Mouse (Mus musculus) olfactory bulb, adult 2 months (tissue): ENCODE measurements around the gene Gm10912. TPM values are rescaled to one million over a fixed set of nuclear protein-coding genes. Genes with fewer than 3 reads are reported as not detected.

Source experiments
- H3K27ac ChIP-seq: fragments of 200-500 bp; 2 replicates; pipeline ENCODE4 v1.5.1; 2012; ENCODE audit warnings: low read depth, low read length; ENCODE audit not compliant: insufficient read depth
- H3K4me1 ChIP-seq: fragments of 200-500 bp; 2 replicates; pipeline ENCODE4 v1.6.1; 2012; ENCODE audit warnings: low read length; ENCODE audit not compliant: control insufficient read depth, insufficient read depth
- H3K4me3 ChIP-seq: fragments of 200-500 bp; 2 replicates; pipeline ENCODE4 v1.5.1; 2012; ENCODE audit warnings: mild to moderate bottlenecking, low read depth, low read length, moderate library complexity; ENCODE audit not compliant: insufficient read depth
- CTCF ChIP-seq: fragments of 200-500 bp; IDR thresholded peaks from 2 replicates; pipeline ENCODE4 v1.5.1; 2012; ENCODE audit warnings: low read depth, mild to moderate bottlenecking, low read length, moderate library complexity; ENCODE audit not compliant: insufficient read depth
- POLR2A ChIP-seq: fragments of 200-500 bp; IDR thresholded peaks from 2 replicates; pipeline ENCODE4 v1.6.1; 2012; ENCODE audit warnings: mild to moderate bottlenecking, low read depth, low read length, moderate library complexity; ENCODE audit not compliant: insufficient read depth
- WGBS: fragments of 180-500 bp; shearing (Covaris S2); methylation state at CpG from one replicate; pipeline ENCODE4 v1.1.7; 2018; 5-methylcytosine and 5-hydroxymethylcytosine counted together
- polyA plus RNA-seq: library from polyadenylated mRNA; stranded (reverse); fragments of >200 nt; gene quantifications from 2 replicates; pipeline ENCODE4 v1.2.4, GENCODE M21; 2012; ENCODE audit warnings: low replicate concordance; ENCODE audit not compliant: missing spikeins, insufficient read depth, insufficient read length

Gene Gm10912
- polyA plus RNA-seq, 1 experiment: not detected

GRCm38 (mm10) chr2:104035595-104035994, 30.0 kb upstream of the Gm10912 start:
- H3K4me3 ChIP-seq: no peak overlapping the region
- peaks cover 3% of the 10 kb centered on the region; the same call in 1 of the 2 replicates for H3K4me1 ChIP-seq
- no peak overlapping the region for H3K27ac ChIP-seq
- WGBS: 67% methylated on average over 6 of the region's 6 CpGs
- TF ChIP-seq POLR2A (no peak), CTCF (no peak)

- no peak overlapping the region for H3K27ac ChIP-seq
- TF ChIP-seq CTCF: no peak
- H3K4me1 ChIP-seq: peaks cover 3% of the 10 kb centered on the region; the same call in 1 of the 2 replicates
- 22% methylated on average over 3 of the region's 3 CpGs for WGBS
- H3K4me3 ChIP-seq: no peak overlapping the region
Observed at GRCm38 (mm10) chr2:104036316-104036715, 29.3 kb upstream of the Gm10912 start.

- Histone ChIP-seq H3K4me3 (no peak overlapping the region), H3K27ac (no peak overlapping the region), H3K4me1 (peaks cover 3% of the 10 kb centered on the region; the same call in 1 of the 2 replicates)
- TF ChIP-seq POLR2A: no peak
- no peak for TF ChIP-seq CTCF
- WGBS: 86% methylated on average over 2 of the region's 2 CpGs
Observed at GRCm38 (mm10) chr2:104038236-104038635, 27.4 kb upstream of the Gm10912 start.

GRCm38 (mm10) chr2:104041632-104042031, 24.0 kb upstream of the Gm10912 start:
- TF ChIP-seq POLR2A (no peak), CTCF (no peak)
- peaks cover 3% of the 10 kb centered on the region; the same call in 1 of the 2 replicates for H3K4me1 ChIP-seq
- H3K4me3 ChIP-seq: no peak overlapping the region
- no peak overlapping the region for H3K27ac ChIP-seq
- 70% methylated on average over 5 of the region's 5 CpGs for WGBS

GRCm38 (mm10) chr2:104042766-104043165, 22.9 kb upstream of the Gm10912 start:
- Histone ChIP-seq H3K4me1 (no peaks in the 10 kb centered on the region), H3K27ac (no peak overlapping the region), H3K4me3 (no peak overlapping the region)
- no peak for TF ChIP-seq POLR2A
- TF ChIP-seq CTCF: no peak
- 96% methylated on average over 15 of the region's 15 CpGs for WGBS

GRCm38 (mm10) chr2:104043624-104044478, 21.8 kb upstream of the Gm10912 start:
- 70% methylated on average over 5 of the region's 5 CpGs for WGBS
- no peaks in the 10 kb centered on the region for H3K4me1 ChIP-seq
- no peak overlapping the region for H3K27ac ChIP-seq
- TF ChIP-seq CTCF (no peak), POLR2A (no peak)
- H3K4me3 ChIP-seq: no peak overlapping the region

- no peak overlapping the region for H3K4me3 ChIP-seq
- H3K4me1 ChIP-seq: no peaks in the 10 kb centered on the region
- no peak overlapping the region for H3K27ac ChIP-seq
- 88% methylated on average over 1 of the region's 1 CpGs for WGBS
- TF ChIP-seq CTCF (no peak), POLR2A (no peak)
Observed at GRCm38 (mm10) chr2:104044479-104045080, 21.0 kb upstream of the Gm10912 start.

GRCm38 (mm10) chr2:104058381-104058780, 7.2 kb upstream of the Gm10912 start:
- TF ChIP-seq POLR2A: no peak
- no peak for TF ChIP-seq CTCF
- Histone ChIP-seq H3K4me1 (no peaks in the 10 kb centered on the region), H3K4me3 (no peak overlapping the region), H3K27ac (no peak overlapping the region)
- 97% methylated on average over 1 of the region's 1 CpGs for WGBS

GRCm38 (mm10) chr2:104058954-104059353, 6.7 kb upstream of the Gm10912 start:
- Histone ChIP-seq H3K27ac (no peak overlapping the region), H3K4me1 (no peaks in the 10 kb centered on the region), H3K4me3 (no peak overlapping the region)
- no peak for TF ChIP-seq CTCF
- no peak for TF ChIP-seq POLR2A
- 91% methylated on average over 4 of the region's 4 CpGs for WGBS
